Mouse (Mus musculus): ENCODE results near the gene Csf2rb2. TPM values are rescaled to one million over a fixed set of nuclear protein-coding genes. Genes with fewer than 3 reads are reported as not detected.
"Not testable (repeated sequence)": the region's sequence is repeated elsewhere in the genome, so short reads cannot be mapped to it uniquely, and the experiment has no call there.

The Csf2rb2 gene
- polyA plus RNA-seq, 3 experiments from 2014 or later: 0.54 TPM; not detected in 2

GRCm38 (mm10) chr15:78313659-78314058, 8.1 kb upstream of the Csf2rb2 start:
- ATAC-seq: not testable (repeated sequence)

- not testable (repeated sequence) for ATAC-seq
Measured at GRCm38 (mm10) chr15:78312421-78313233, 7.1 kb upstream of the Csf2rb2 start.

DNA sequence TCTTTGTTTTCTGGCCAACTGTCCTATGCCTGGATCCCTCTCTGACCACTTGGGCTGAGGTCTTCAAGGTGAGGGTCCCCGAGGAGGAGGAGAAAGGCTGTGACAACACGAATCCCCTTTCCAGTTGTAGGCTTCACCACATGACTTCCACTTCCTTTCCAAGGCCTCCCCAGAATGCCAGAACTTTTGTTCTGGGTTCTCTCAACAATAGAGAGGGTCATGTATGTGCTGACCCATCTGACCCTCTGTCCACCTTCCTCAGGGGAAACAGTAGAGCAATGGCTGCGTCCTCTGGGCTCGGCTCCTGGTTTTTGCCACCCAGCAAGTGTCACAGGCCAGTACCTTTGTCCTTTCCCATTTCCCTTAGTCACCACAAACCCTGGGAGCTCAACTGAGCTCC, 5.5 kb upstream of the Csf2rb2 start:
- no peak for ATAC-seq

GRCm38 (mm10) chr15:78309865-78310264, 4.3 kb upstream of the Csf2rb2 start:
- no peak for ATAC-seq

DNA sequence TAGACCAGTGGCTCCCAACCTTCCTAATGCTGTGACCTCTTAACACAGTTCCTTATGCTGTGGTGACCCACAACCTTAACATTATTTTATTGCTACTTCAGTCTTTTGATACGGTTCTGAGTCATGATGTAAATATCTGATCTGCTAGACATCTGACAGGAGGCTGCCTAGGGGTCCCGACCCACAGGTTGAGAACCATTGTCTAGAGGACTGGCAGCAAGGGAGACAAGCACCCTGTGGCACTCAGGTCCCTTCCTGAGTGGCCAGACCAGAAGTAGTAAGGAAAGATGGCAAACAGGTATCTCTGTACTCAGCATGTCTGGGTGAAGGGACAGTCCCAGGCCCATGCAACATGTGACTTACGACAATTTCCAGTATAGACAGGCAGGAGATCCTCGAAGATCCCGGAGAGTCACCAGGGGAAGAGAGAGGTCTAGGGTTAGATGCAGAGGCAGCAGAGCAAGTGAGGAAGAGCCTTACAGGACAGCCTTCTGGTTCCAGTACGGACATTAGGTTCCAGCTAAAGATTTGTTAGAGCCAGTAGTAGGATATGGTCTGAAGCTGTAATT, 1.8 kb downstream of the Csf2rb2 start:
- no peak for ATAC-seq

DNA sequence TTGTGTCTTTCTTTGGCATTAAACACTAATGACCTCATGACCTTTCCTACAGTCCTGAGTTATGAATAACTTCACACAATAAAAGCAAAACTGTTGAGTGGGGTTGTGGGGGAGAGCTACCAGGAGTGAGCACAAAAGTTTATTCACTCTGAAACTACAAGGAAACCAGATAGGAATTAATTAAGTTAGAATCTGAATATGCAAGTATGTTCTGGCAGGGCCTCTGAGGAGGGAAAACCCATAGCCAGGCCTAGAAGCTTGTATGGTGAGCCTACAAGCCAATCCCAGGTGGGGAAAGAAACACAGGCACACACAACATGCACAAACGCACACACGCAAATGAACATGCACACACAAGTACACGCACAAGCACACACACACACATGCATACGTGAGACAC, 2.8 kb downstream of the Csf2rb2 start:
- ATAC-seq: no peak

DNA sequence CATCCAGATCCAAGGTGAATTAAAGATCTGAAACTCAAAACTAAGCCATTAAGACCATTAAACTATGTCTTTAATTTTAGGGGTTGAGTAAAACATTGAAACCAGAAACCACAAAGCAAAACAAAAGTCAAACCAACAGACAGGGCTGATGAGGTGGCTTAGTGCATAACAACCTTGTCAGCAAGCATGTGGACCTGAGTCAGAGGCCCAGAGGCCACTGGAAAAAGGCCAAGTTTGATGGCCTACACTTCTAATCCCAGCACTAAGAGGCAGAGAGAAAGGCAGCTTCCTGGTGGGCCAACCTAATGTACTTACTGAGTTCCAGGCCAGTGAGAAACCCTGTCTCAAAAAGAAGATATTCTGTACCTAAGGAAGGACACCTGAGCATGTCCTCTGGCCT, 4.7 kb downstream of the Csf2rb2 start:
- ATAC-seq: no peak

DNA sequence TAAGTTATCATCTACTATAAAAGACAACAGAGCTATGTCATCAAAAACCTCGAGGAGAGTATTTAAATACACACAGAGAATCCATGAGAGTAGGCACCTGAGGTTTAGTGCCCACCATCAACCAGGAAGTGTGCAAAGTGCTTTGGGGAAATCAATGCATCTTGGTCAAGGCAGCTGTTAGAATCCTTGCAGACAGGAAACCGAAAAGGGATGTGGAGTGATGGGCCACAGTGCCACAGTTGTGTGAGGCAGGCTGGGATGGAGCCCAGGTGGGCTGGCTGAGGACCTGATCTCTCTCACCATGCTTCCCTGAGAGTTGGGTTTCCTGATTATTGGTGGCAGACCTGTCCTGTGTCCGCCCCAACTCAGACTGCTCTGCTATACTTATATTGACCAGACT, 5.9 kb downstream of the Csf2rb2 start:
- no peak for ATAC-seq

- ATAC-seq: no peak
Measured at GRCm38 (mm10) chr15:78298558-78298957, 7.0 kb downstream of the Csf2rb2 start.

DNA sequence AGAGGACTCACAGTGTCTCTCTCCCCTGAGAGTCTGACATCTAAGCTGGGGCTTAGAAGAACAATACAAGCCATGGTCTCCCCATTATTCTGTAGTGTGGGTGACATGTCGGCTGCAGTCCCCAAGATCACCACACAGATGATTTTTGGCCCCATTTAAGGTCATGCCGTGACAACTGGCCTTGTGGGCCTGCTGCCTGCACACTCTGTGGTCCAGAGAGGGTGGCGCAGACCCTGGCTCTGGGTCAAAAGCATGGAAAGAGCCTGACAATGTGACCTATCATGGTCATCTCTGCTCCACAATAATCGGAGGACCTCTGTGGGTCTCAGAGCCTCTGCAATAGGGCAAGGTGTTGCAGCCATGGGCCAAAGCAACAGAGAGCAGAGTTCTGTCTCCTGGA, 11.8 kb downstream of the Csf2rb2 start:
- no peak for ATAC-seq

DNA sequence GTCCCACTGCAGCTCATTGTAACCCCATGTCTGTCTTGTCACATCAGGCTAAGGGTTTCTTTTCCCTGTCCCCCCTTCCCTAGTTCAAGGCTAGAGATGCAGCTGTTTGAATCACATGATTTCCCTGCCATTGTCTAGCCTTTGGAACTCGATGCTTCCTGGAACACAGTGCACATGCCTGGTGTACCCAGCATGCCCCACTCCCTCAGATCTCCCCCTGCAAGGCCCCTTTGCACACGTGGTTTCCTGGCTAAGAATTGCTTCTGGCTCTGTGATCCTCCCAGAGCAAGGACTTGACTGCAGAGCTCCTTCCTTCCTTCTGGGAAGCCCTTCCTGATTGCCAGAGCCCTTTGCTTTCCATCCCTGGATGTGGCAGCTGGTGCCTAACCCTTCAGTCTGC, 12.3 kb downstream of the Csf2rb2 start:
- ATAC-seq: not testable (repeated sequence)

DNA sequence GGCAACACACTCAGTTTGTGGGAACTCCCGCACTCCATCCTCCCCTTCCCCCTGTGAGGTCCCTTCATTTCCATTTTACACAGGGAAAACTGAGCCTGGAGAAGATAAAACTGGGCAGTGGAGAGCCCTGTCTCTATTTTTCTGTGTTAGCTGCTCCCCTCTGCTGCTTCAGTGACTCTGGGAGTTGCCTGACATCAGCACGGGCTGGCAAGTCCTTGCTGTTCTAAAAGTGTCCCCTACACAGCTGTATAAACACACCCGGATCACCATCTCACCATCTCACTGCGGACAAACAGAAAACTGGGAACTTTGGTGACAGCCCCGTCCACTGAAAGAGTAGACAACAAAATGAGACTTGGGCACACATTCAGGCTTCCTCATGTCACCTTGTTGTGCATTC, 15.7 kb downstream of the Csf2rb2 start:
- not testable (repeated sequence) for ATAC-seq

DNA sequence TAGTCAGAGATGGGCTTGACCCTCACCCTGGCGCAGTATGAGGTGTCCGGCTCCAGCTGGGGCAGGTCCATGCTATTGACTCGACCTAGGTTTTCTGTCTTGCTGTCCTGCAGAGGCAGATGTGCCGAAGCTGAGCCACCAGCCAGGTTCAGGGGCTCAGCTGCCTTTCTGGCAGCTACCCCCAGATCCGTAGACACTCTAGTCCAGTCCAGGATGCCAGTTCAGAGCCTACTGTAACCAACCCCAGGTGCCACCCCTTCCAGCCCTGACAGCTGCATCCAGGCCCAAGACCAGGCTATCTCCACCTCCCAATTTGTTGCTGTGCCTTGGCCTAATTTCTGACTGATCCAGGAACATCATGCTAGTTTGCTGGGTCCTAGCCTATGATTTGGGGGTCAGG, 17.6 kb downstream of the Csf2rb2 start:
- no peak for ATAC-seq

- no peak for ATAC-seq
Measured at GRCm38 (mm10) chr15:78278308-78278707, 27.2 kb downstream of the Csf2rb2 start.

DNA sequence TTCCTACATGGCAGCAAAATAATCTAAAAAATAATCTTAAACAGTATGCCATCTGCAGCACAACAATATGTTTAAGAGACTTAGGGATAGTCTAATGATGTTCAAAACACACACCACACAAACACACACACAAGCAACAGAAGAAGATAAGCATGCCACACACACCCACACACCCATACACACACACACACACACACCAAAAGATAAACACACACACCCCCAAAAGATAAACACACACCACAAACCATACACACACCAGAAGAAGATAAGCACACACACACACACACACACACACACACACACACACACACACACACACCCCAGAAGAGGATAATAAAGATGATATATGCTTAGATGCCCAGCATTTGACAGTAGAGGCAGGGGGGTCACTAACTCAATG, 34.3 kb downstream of the Csf2rb2 start:
- no peak for ATAC-seq

DNA sequence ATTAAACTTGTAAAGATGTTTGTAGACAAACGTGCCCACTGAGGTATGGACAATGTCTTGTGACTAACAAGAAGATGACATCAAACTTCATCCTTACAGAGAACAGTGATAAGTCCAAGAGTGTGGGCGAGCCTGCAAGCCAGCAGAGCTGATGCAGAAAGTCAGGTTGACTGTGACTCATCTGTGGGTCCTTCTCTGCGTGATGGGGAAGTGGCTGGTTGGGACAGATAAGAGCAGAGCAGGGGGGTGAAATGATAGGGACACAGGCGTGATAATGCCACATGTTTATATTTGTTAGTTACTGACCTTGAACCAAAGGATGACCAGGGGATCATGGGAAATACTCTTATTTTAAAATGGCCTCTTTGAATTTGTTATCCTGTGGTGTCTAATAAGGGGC, 37.7 kb downstream of the Csf2rb2 start:
- ATAC-seq: no peak

- ATAC-seq: no peak
Measured at GRCm38 (mm10) chr15:78267441-78267840, 38.1 kb downstream of the Csf2rb2 start.

- no peak for ATAC-seq
Measured at GRCm38 (mm10) chr15:78263286-78263685, 42.2 kb downstream of the Csf2rb2 start.

- ATAC-seq: no peak
Measured at GRCm38 (mm10) chr15:78260668-78261333, 44.7 kb downstream of the Csf2rb2 start.

DNA sequence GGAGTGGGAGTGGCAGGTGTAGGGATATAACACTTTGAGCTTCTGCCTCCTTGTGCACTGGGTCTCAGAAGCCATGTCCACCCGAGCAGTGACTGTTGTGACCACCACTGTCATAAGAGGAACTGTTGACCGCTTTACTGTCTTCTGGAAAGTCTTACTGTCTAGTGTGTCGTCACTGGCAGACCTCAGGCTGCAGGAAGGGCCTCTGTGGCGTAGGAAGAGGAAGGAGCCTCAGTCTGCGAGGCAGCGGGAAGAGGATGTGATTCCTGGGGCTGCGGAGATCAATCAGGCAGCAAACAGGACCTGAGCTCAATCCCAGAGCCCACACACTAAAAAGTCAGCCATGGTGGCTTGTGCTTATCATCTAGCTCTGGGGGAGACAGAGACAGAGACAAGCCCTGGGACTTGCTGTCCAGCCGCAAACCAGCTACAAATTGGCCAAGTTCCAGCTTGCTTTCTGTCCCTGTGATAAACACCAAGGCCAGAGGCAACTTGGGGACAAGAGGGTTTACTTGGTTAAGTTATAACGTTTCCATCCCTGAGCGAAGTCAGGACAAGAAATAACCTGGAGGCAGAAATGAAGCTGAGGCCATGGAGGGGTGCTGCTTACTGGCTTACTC, 47.2 kb downstream of the Csf2rb2 start:
- no peak for ATAC-seq

GRCm38 (mm10) chr15:78257326-78258050, 48.0 kb downstream of the Csf2rb2 start:
- ATAC-seq: no peak

DNA sequence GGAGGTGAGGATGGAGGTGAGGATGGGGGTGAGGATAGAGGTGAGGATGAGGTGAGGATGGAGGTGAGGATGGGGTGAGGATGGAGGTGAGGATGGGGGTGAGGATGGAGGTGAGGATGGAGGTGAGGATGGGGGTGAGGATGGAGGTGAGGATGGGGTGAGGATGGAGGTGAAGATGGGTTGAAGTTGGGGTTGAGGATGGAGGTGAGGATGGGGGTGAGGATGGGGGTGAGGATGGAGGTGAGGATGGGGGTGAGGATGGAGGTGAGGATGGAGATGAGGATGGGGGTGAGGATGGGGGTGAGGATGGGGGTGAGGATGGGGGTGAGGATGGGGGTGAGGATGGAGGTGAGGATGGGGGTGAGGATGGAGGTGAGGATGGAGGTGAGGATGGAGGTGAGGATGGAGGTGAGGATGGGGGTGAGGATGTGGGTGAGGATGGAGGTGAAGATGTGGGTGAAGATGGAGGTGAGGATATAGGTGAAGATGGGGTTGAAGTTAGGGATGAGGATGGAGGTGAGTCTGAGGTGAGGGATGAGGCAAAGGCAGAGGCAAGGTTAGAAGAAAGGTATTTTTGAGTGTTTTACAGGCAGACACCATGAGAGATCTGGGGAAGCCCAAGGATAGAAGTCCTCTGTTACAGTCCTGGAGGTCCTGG, 48.8 kb downstream of the Csf2rb2 start:
- not testable (repeated sequence) for ATAC-seq

All from inflammation-experienced regulatory T-cells, adult 6 months (primary cell).